Mouse (Mus musculus): ENCODE results near the gene C1ql3.

The C1ql3 gene

GRCm38 (mm10) chr2:13011472-13011871 lies at the start of gene C1ql3:
TSS of gene C1ql3 (minus strand) at chr2:13011806.
- DNase-seq (ENCODE audit: low read depth, low spot score) = no peak

- no peak for DNase-seq (ENCODE audit: low read depth, low spot score)
Observed at GRCm38 (mm10) chr2:13060426-13061170, 49.0 kb upstream of the C1ql3 start.

GRCm38 (mm10) chr2:13048649-13049048 lies 37.0 kb upstream of the C1ql3 start:
- DNase-seq (ENCODE audit: low read depth, low spot score) = no peak

GRCm38 (mm10) chr2:13044555-13044954 lies 32.9 kb upstream of the C1ql3 start:
- no peak for DNase-seq (ENCODE audit: low read depth, low spot score)

GRCm38 (mm10) chr2:13039785-13040184 lies 28.2 kb upstream of the C1ql3 start:
- DNase-seq (ENCODE audit: low read depth, low spot score) = no peak

- no peak for DNase-seq (ENCODE audit: low read depth, low spot score)
Observed at GRCm38 (mm10) chr2:13038772-13039171, 27.2 kb upstream of the C1ql3 start.

- DNase-seq (ENCODE audit: low read depth, low spot score) = no peak
Observed at GRCm38 (mm10) chr2:13018861-13019260, 7.3 kb upstream of the C1ql3 start.

- DNase-seq (ENCODE audit: low read depth, low spot score) = no peak
Observed at GRCm38 (mm10) chr2:13018382-13018781, 6.8 kb upstream of the C1ql3 start.

GRCm38 (mm10) chr2:13011973-13012372 lies 367 bp upstream of the C1ql3 start:
- no peak for DNase-seq (ENCODE audit: low read depth, low spot score)

- DNase-seq (ENCODE audit: low read depth, low spot score) = no peak
Observed at GRCm38 (mm10) chr2:13010460-13011341, 905 bp downstream of the C1ql3 start.

GRCm38 (mm10) chr2:13010030-13010459 lies 1.6 kb downstream of the C1ql3 start:
- no peak for DNase-seq (ENCODE audit: low read depth, low spot score)

- no peak for DNase-seq (ENCODE audit: low read depth, low spot score)
Observed at GRCm38 (mm10) chr2:13009261-13009972, 2.2 kb downstream of the C1ql3 start.

- DNase-seq (ENCODE audit: low read depth, low spot score) = no peak
Observed at GRCm38 (mm10) chr2:13008433-13008832, 3.2 kb downstream of the C1ql3 start.

GRCm38 (mm10) chr2:13000026-13000425 lies 11.6 kb downstream of the C1ql3 start:
- peak; percentile 71 for DNase-seq (ENCODE audit: low read depth, low spot score)

- no peak for DNase-seq (ENCODE audit: low read depth, low spot score)
Observed at GRCm38 (mm10) chr2:12984901-12985732, 26.5 kb downstream of the C1ql3 start.

GRCm38 (mm10) chr2:12978771-12979170 lies 32.8 kb downstream of the C1ql3 start:
- no peak for DNase-seq (ENCODE audit: low read depth, low spot score)

GRCm38 (mm10) chr2:12977367-12977766 lies 34.2 kb downstream of the C1ql3 start:
- no peak for DNase-seq (ENCODE audit: low read depth, low spot score)

GRCm38 (mm10) chr2:12973752-12974151 lies 37.9 kb downstream of the C1ql3 start:
- no peak for DNase-seq (ENCODE audit: low read depth, low spot score)

GRCm38 (mm10) chr2:12970049-12970724 lies 41.4 kb downstream of the C1ql3 start:
- DNase-seq (ENCODE audit: low read depth, low spot score) = no peak

GRCm38 (mm10) chr2:12956703-12957424 lies 54.7 kb downstream of the C1ql3 start:
- DNase-seq (ENCODE audit: low read depth, low spot score) = no peak

Data from retina, postnatal 7 days (tissue).